Mouse (Mus musculus) lung, postnatal 0 days (tissue): Measurements from ENCODE around the gene Tex29.

Source experiments
- CTCF ChIP-seq: IDR thresholded peaks from 2 replicates; pipeline ENCODE4 v1.5.1; 2016; ENCODE audit warnings: antibody characterized with exemption, mild to moderate bottlenecking
- EP300 ChIP-seq: IDR thresholded peaks from 2 replicates; pipeline ENCODE4 v1.6.1; 2016; ENCODE audit warnings: antibody characterized with exemption, mild to moderate bottlenecking, control low read depth

DNA sequence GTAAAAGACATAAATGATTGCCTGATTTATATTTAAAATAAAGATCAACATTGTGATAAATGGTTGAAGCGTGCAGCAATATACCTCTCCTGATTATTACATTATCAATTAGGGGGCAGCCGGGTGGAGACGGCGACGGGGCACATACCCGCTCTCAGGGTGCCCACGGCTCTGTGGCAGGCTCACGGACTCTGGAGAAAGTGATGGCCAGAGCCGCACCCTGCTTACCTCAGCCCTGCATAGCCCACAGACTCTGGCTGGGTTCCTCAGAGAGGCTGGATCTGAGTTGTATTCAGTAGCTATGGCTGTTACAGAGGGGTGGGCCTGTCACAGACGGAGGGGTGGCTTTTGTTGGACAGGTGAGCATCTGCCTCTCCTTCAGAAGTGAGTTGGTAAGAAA, 56.4 kb downstream of the Tex29 start:
- TF ChIP-seq EP300 (no peak), CTCF (no peak)
